Mouse (Mus musculus) layer of hippocampus, postnatal 14 days (tissue): ENCODE measurements around the gene Mrpl1. TPM values are rescaled to one million over a fixed set of nuclear protein-coding genes. Genes with fewer than 3 reads are reported as not detected.

ENCODE experiments used
- DNase-seq, 2 experiments: peaks; one replicate each; pipeline ENCODE4 v3.0.0; 2021 to 2022; ENCODE audit warnings: low spot score in 2 of 2, mixed read lengths in 1 of 2
- long read RNA-seq, 2 experiments: library from polyadenylated mRNA; stranded (forward); transcript quantifications; one replicate each; pipeline ENCODE4 v2.0.0; 2021
- total RNA-seq, 2 experiments: library from RNA; stranded (reverse); gene quantifications; 2 replicates each; pipeline ENCODE4 v1.2.3; 2021

Mrpl1 gene
- total RNA-seq: 10 to 100 TPM; 16.4 to 16.7 TPM
- long read RNA-seq, experiment 1, transcript Mrpl1-201 (9 exons, 3,431 nt): major isoform, 16 of 19 reads
- long read RNA-seq, experiment 1, partial matches to known transcripts: 0 of 19 reads
- long read RNA-seq, experiment 1, other reads (novel, unspliced or antisense): 3 of 19 reads
- long read RNA-seq, experiment 2, transcript Mrpl1-201 (9 exons, 3,431 nt): major isoform, 14 of 15 reads
- long read RNA-seq, experiment 2, partial matches to known transcripts: 1 of 15 reads
- long read RNA-seq, experiment 2, other reads (novel, unspliced or antisense): 0 of 15 reads

DNA sequence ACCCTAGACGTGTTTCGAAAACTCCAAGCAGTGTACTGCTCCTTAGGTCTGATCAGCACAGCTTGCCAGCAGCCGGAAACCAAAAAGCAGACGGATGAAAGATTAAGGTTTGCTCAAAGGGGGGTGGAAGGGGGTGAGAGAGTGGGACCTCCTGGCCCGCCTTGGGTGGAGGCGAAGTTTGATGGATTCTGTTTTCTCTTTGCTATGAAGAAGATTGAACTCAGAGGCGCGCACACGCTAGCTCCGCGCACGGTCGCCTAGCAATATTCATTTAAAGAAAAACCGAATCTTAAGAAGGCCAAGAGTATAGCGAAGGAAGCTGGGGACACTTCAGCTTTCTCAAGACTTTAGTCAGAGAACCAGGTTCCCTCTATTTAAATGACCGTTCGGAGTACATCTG is at the start of gene Mrpl1:
Gene Mrpl1, plus strand, starts transcription at position 35 of the 400 bp plus-strand sequence.
- DNase-seq: peak; percentile 18 to 21

DNA sequence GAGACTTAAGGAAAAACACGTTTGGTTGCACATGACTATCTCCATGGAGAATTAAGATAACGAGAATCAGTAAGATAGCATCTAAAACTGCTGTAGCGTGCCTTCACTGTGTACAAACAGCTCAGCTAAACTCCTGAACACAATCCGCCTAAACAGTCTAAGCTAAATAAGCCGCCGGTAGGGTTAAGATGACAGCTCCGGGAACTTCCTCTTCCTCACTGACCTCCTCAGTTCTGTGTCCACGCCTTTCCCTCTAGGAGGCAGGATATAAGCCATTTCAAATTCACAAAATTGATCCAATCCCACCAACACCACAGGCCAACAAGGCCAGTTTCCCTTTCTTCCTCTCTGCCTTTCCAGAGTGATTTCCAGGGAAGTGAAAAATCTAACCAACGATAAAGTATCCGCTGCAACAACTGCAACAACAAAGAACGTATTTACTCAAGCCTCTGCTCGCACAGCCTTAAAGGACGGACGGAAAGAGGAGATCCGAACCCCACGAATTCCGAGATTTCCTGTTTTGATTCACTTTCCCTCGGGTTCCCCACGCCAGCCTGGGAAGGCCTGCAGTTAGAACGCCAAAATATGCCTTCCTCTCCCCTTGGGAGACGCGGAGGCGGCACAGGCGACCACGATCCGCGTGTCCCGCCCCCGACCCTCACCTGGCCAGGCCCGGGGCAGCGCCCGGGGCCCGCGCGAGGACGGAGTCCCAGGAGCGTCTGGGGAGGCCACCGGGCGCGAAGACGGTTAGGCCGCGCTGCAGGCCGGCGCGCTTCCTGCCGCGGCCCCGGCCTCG is 48.6 kb upstream of the Mrpl1 start:
- peak; percentile 26 to 34 for DNase-seq

DNA sequence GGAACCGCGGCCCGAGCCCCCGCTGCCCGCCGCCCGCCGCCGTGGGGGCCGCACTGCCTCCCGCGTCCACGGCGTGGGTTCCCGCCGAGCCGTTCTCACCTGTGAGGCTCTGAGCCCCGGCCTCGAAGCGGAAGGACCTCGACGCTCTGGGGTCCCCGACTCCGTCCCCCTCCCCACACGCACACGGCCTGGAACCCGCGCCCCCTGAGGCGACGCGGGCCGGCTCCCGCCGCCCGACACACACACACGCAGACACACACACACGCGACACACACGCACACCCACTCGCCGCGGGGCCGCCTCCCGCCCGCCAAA is 48.1 kb upstream of the Mrpl1 start:
- DNase-seq: no peak

DNA sequence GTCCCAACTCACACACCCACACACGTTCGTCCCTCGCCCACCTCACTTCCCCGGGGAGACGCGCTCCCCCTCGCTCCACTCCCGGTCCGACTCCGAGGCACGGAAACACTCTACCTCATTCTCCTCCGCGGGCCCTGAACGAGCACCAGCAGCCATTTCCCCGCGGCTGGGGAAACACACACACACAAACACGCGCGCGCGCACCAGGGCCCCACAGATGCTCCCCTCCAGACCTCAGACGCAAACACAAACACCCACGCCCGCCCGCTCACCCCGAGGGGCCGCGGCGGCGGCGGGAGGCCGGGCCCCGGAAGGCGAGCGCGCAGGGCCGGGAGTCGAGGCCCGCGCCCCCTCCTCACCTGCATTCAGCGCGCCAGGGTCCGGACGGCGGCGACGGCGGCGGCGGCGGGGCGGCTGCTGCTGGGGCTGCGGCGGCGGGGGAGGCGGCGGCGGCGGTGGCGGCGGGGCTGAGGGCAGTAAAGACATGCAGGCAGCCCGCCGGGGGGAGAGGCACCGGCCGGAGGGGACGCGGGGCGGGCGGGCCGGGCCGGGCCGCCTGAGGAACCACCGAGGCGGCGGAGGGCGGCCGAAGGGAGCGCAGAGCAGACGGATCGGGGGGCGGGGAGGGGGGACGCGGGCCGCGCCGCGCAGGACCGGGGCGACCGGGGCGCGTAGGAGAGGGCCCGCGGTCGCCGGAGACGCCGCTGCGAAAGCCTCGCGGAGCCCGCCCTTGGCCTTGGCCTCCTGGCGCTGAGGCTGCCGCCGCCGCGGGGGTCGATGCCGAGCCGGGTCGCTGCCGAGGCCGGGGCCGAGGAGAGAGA is 47.5 kb upstream of the Mrpl1 start:
- peak; percentile 55 to 69 for DNase-seq

DNA sequence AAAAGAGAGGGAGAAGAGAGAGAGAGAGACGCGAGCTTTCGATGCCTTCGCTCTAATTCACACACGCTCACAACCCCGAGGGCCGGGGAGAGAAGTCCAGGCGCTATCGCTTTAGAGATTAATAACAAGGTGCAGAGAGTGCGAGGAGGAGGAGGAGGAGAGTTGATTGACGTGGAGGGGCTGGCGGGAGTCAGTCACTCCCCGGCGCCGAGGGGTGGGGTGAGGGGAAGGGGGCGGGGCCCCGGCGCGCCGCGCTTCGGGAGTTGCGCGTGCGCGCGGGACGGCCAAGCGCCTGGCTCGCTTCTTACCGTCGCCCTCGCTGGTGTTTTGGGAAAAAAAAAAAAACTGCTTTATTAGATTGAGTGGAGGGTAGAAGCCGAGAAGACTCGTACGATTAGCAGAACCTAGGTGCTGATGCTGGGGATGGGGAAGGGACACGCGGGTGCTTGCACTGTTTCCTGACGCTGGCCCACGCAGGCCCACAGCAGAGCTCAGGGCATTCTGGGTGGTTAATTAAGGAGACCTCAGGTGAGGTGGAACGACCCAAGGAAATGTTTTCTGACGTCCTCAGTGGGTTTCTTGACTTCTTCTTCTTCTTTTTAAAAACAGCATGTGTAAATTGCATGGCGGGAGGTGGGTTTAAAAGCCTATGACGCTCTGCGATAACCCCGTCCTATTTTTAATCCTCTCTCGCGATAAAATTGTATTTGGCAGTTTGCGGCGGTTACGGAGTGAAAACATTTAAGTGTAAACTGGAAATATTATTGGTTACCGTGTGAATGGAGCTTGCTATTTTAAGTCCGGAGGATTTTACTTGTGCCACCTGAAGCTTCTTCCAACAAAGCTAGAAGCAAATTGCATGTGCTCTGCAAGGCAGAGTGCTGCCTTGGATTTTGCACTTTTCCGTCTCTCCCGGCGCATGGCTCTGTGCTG is 46.6 kb upstream of the Mrpl1 start:
- DNase-seq: peak; percentile 75 to 87

DNA sequence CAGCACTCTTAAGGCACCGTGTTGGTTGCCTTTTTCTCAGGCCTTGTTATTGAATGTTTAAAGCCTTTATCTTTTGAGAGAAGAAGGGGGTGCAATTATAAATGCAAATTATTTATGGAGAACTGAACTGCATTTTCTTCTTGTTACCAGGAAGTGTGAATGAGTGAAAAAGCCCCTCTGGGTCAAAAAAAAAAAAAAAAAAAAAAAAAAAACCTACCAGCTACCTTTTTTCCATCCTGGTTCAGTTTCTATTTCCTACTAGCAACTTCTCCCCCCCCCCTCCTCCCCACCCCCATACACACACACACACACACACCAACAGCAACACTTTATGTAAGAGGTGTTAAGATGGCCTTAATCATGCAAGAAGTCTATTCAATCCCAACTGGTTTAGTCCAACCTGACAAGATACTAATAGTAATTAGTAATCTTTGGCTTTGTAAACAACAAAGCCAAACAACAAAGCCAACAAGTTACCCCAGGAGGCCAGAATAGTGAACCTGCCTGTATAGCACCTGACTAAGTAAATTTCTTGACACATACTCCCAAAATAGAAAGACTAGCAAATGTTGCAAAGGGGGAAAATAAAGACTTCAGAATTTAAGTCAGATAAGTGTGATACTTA is 45.8 kb upstream of the Mrpl1 start:
- no peak for DNase-seq

DNA sequence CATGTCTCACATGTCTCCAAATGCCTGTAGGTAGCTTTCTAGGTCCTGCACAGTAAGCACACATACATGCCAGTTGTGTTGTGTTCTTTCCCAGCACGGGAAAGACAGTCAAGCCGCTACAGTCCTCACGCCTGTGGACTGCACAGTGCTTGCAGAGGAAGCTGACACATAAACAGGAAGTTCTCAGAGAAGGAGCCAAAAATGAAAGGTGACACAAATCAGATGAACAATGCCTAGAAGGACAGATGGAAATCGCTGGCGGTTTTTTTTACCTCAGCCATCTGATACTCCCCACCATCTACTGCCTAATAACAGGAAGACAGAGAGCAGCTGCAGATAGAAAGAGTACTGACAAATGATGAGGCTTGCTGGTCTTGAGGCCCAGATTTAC is 45.3 kb upstream of the Mrpl1 start, which contains the start of gene Cnot6l:
Gene Cnot6l, minus strand, starts transcription at position 151 of the 391 bp plus-strand sequence.
- peak; percentile 12 to 31 for DNase-seq

DNA sequence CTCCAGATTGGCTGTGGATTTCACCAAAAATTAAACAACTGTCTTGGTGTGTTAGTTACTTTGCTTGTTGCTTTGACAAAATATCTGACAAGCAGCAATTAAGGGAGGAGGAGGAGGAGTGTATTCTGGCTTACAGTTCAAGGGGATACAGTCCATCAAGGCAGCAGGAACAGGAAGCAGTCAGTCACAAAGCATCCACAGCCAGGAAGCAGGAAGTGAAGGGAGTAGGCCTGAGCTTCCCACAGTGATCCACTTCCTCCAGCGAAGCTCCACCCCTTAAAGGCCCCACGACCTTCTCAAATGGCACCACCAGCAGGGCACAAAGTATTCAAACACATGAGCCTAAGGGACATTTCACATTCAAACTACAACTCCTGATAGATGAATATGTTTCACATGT is 42.5 kb upstream of the Mrpl1 start:
- no peak for DNase-seq

DNA sequence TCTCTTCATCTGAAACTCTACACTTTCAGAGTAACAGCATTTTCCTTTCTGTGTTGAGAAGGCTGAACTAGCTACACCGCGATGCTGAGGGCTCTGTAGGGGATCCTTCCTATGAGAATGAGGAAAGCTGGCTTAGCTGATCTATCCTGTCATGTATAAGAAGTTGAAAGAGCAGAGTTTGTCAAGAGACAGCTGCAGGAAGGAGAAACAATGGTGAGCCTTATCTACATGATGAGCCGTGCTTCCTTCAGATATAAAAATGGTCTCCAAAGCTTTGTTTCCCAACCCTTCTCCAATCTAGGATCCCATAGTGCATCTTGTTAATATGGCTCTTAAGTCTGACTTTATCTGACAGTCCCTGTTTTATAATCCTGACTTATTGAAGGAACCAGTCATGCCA is 38.9 kb upstream of the Mrpl1 start:
- no peak for DNase-seq

DNA sequence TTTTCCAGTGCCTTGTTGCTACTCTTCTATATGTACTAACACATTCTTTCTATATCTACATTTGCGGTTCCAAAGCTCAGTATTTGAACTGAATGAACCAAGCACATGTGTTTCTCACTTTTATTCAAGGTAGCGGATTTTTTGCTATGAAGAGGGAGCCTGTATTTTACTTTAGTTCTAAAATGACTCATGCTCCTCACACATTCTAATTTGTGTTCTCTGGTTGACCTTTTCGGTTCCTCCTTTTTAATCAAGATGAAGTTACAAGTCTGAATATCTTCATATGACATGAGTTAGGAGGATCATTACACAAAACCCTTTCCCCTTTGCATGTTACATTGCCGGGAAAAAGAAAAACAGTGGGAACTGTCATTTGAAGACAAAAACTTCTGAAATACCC is 37.5 kb upstream of the Mrpl1 start:
- no peak for DNase-seq

DNA sequence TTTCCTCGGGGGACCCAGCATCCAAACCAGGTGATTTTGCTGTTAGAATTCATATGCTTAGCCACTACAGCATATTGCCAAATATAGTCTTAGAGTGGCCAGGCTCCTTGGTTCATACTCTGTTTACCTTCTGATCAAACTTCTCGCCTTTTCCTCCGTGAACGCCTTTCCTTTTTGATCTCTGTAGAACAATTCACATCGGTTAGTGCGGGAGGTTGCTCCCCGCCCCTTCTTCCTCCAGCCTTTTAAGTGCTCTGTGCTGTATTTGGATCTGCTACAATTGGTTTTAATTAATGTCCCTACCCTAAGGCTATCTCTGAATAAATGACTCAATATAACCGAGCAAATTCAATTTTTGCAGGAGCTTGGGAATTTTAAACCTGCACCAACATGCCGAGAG is 33.2 kb upstream of the Mrpl1 start:
- DNase-seq: no peak

DNA sequence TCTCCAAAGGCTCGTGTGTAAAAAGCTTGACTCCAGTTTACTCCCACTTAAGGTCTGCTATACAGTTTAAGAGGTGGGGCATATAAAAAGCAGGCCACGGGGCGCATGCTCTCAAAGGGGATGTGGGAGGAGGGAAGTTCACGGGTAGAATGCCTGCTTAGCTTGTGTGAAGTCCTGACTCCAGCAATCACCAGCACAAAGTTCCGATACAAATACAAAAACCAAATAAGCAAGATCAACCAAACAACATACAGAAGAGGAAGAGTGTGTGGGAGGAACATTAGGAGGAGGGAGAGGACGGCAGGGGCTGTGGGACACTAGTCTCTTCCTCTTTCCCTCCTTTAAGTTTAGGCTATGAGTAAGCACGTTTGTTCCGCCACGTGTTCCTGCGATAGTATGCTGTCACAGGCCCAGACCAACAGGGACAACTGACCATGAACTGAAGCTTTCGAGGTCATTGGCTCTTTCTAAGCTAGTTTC is 32.4 kb upstream of the Mrpl1 start:
- no peak for DNase-seq

DNA sequence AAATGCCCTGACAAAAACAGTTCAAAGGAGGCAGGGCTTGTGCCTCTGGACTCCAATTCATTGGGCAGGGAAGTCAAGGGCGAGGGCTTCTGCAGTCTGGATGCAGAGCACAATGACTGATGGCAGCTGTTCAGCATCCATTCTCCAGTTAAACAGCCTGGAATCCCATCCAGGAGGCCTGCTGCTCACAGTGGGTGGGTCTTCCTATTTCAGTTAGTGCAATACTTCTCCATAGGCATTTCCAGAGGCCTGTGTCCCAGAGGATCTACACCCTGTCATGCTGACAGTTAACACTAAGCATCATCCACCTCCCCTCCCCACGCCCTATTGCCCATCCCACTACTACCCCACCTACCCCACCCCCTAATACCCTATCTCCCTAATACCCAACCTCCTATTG is 26.1 kb upstream of the Mrpl1 start:
- no peak for DNase-seq

DNA sequence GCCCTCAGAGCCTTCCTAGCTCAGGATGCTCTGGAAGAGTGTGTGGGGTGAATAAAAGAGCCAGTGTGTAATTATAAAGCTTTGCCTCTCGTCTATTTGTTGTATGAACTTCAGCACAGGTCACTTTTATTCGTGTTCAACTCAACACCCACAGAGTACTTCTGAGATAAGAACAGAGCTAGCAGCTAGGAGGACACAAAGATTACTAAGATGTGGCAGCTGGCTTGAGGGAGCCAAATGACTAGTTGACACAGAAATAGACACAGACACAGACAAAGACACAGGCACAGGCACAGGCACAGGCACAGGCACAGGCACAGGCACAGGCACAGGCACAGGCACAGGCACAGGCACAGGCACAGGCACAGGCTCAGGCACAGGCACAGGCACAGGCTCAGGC is 25.3 kb upstream of the Mrpl1 start:
- DNase-seq: no peak

DNA sequence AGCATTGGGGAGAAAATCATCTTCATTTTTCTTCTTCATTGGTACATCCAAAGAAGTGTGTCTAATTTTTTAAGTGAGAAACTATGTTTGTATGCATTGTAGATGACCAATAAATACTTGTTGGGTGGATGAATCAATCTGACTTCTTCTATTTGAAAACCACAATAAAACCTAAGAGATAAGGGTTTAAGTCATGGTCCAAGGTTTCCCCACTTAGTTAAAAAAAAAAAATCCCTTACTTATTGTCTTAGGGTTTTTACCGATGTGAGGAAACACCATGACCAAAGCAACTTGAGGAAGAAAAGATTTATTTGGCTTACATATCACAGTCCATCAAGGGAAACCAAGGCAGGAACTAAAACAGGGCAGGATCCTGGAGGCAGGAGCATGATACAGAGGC is 19.5 kb upstream of the Mrpl1 start:
- no peak for DNase-seq

DNA sequence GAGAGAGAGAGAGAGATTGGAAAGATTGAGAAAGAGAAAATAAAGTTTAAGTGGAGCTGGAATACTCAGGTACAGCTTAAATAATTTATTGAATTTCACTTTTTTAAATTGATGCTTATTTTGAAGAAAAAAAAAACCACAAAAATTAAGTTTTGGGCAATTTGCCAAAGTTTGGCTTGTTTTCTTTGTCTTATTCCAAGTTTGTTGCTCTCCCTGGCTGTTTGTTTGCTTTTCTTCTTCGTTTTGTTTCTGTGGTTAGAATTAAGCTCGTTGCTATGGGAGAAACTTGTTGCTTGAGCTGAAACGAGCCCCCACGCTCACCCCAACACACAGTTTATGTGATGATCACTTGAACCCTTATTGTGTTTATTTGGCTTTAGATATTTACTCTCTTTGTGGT is 18.0 kb upstream of the Mrpl1 start:
- DNase-seq: no peak

DNA sequence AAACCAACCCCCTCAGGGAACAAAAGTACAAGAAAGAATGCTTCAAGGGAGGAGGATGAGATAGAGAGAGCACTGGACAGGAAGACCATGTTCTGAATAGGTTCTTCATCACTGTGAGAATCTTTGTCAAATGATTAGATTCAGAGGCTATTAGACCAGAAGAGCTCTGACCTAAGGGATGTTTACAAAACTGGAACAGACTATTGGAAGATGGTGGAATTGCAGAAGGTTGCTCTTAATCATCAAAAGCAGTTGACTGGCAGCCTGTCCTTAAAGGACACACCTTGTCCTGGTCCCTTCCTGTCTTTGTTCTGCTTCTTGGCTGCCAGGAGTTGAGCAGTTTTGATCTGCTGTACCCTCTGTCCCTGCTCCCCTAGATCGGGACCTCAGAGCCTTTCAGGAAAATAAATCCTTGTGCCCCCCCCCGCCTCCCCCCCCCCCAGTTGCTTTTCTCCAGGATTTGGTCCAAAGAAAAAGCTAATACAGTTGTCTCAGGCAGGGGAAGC is 12.7 kb upstream of the Mrpl1 start:
- no peak for DNase-seq

DNA sequence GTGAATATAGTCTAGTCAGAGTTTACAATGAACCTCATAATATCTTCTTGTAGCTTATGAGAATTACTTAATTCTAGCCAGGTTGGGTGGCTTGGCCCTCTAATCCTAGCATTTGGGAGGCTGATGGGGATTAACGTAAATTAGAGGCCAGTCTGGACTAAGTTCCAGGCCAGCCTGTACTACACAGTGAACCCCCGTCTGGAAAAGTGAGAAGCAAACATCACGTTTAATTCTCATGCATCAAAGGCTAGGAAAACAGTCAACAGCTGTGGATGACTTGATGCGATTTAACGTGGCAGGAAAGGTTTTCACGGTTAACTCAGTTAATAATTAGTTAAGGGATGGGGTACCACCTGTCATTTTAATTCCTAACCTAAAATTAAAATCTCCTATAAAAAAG is 11.0 kb upstream of the Mrpl1 start:
- DNase-seq: no peak

DNA sequence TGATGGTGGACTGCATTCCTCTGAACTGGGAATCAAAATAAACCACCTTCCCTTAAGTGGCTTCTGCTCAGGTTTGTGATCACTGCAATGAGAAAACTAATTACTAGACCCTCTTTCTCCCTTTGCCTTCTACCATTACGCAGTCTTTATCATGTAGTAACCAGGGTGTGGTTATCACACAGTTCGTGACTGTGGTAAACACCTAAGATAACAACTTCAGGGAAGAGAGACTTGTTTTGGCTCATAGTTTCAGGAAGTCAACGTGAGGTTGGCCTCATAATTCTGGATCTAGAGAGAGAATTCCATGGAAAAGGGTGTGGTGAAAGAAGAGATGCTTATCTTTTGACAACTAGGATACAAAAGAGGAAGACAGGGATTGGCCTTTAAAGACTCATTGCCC is 9.0 kb upstream of the Mrpl1 start:
- DNase-seq: no peak
